Mouse (Mus musculus) embryonic facial prominence, embryonic 12.5 days (tissue): ENCODE data around the gene Ankrd53. TPM values are rescaled to one million over a fixed set of nuclear protein-coding genes. Genes with fewer than 3 reads are reported as not detected.

Experiments used
- ATAC-seq: fragments of 200-750 bp; cut with Nextera tagmentation; 2 replicates; pipeline ENCODE4 v1.8.0; 2017; ENCODE audit not compliant: insufficient number of reproducible peaks, insufficient read depth, low FRiP score, low TSS enrichment
- H3K27ac ChIP-seq: fragments of 300-500 bp; sonication (generic); 2 replicates; pipeline ENCODE4 v1.5.1; 2016; ENCODE audit warnings: mild to moderate bottlenecking
- H3K27me3 ChIP-seq: fragments of 300-500 bp; sonication (generic); 2 replicates; pipeline ENCODE4 v1.6.1; 2016; ENCODE audit warnings: mild to moderate bottlenecking, moderate library complexity
- H3K36me3 ChIP-seq: fragments of 300-500 bp; sonication (generic); 2 replicates; pipeline ENCODE4 v1.6.1; 2016; ENCODE audit warnings: mild to moderate bottlenecking
- H3K4me1 ChIP-seq: fragments of 300-500 bp; sonication (generic); 2 replicates; pipeline ENCODE4 v1.6.1; 2016
- H3K4me2 ChIP-seq: fragments of 300-500 bp; sonication (generic); replicated peaks from 2 replicates; pipeline ENCODE4 v1.6.1; 2016; ENCODE audit warnings: mild to moderate bottlenecking, moderate library complexity
- H3K4me3 ChIP-seq: fragments of 300-500 bp; sonication (generic); 2 replicates; pipeline ENCODE4 v1.5.1; 2016; ENCODE audit warnings: mild to moderate bottlenecking
- H3K9ac ChIP-seq: fragments of 300-500 bp; sonication (generic); 2 replicates; pipeline ENCODE4 v1.6.1; 2016; ENCODE audit warnings: mild to moderate bottlenecking, moderate library complexity
- H3K9me3 ChIP-seq: fragments of 300-500 bp; sonication (generic); 2 replicates; pipeline ENCODE4 v1.6.1; 2016; ENCODE audit warnings: mild to moderate bottlenecking, moderate library complexity
- WGBS: fragments of 180-500 bp; shearing (Covaris S2); methylation state at CpG from one replicate; pipeline ENCODE4 v1.1.7; 2016; 5-methylcytosine and 5-hydroxymethylcytosine counted together
- polyA plus RNA-seq: library from polyadenylated mRNA; unstranded; fragments of >200 nt; fragmentation: Nextera tagmentation; extraction: Ambion mirVana; gene quantifications from 2 replicates; pipeline ENCODE4 v1.2.1, GENCODE M21; 2016

The Ankrd53 gene
- polyA plus RNA-seq, 1 experiment from 2014 or later: 0.32 TPM

DNA sequence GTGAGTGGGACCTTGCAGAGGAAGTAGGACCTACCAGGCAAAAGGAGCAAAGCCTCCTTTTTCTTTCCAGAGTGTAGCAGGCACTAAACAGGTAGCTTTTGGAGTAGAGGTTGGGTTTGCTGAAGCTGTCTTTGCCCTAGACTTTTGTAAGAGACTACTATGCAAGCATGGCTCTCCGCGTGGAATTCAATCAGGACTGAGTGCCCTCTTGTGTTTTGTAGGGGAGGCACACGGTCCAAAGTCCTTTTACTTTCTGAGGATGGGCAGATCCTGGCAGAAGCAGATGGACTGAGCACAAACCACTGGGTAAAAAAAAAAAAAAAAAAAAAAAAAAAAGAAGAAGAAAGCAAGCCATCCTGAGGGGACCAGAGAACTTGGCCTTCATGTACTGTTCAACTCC lies 34.2 kb downstream of the Ankrd53 start:
- Histone ChIP-seq H3K4me2 (no peak overlapping the region), H3K36me3 (peaks cover 22% of the 10 kb centered on the region), H3K4me1 (peaks cover 4% of the 10 kb centered on the region), H3K27ac (no peak overlapping the region), H3K27me3 (no peaks in the 10 kb centered on the region), H3K4me3 (no peak overlapping the region), H3K9me3 (no peaks in the 10 kb centered on the region), H3K9ac (no peak overlapping the region)
- ATAC-seq: no peak
- WGBS: 60% methylated on average over 3 of the region's 3 CpGs

- H3K4me2 ChIP-seq: no peak overlapping the region
- ATAC-seq: no peak
- no peak overlapping the region for H3K27ac ChIP-seq
- H3K9ac ChIP-seq: no peak overlapping the region
- no peaks in the 10 kb centered on the region for H3K27me3 ChIP-seq
- H3K9me3 ChIP-seq: no peaks in the 10 kb centered on the region
- H3K4me3 ChIP-seq: no peak overlapping the region
- no peaks in the 10 kb centered on the region for H3K4me1 ChIP-seq
- H3K36me3 ChIP-seq: peaks cover 40% of the 10 kb centered on the region
- WGBS: 93% methylated on average over 5 of the region's 5 CpGs
Observed at GRCm38 (mm10) chr6:83802033-83802432, 39.6 kb downstream of the Ankrd53 start.

DNA sequence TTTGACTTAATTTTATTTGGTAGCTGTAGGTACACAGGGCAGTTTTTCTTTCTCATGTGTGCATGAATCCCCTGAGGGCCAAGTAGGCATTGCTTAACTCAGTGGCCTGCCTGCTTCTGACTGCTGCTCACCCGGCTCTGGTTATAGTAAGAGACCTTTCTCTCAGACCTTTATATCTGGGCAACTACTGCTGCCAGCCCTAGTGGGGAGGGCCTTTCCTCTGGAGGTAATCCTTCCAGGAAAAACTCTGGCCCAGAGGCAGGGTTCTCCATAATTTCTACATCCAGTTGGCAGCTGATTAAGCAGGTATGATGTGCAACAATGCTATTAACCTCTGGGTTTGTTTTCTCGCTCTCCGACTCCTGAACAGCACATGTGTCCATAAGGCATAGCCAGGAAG lies 40.4 kb downstream of the Ankrd53 start:
- Histone ChIP-seq H3K4me2 (no peak overlapping the region), H3K4me3 (no peak overlapping the region), H3K9me3 (no peaks in the 10 kb centered on the region), H3K4me1 (no peaks in the 10 kb centered on the region), H3K36me3 (peaks cover 44% of the 10 kb centered on the region), H3K27me3 (no peaks in the 10 kb centered on the region), H3K27ac (no peak overlapping the region), H3K9ac (no peak overlapping the region)
- 83% methylated on average over 3 of the region's 3 CpGs for WGBS
- ATAC-seq: no peak

DNA sequence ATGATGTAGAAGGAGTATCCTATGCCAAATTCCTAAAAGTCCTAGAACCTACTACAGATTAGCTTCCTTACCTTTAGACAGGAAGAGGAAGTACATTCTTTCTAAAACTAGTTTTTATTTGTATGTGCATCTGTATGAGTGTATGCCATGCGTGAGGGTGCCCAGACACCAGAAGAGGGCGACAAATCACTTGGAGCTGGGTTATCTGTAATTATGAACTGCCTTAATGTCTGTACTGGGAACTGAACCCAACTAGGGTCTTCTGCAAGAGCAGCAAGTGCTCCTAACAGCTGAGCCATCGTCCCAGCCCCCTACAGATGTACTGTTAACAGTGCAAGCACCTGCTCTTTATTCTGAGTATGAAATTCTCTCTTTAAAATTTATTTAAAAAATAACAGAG lies 53.4 kb downstream of the Ankrd53 start:
- no peak overlapping the region for H3K27ac ChIP-seq

More for the DNA sequence above, 53.4 kb downstream of the Ankrd53 start:
- WGBS: 93% methylated on average over 3 of the region's 3 CpGs
- Histone ChIP-seq H3K36me3 (peaks cover 16% of the 10 kb centered on the region), H3K9me3 (no peaks in the 10 kb centered on the region), H3K4me3 (no peak overlapping the region), H3K4me2 (no peak overlapping the region), H3K27me3 (no peaks in the 10 kb centered on the region), H3K9ac (no peak overlapping the region), H3K4me1 (no peaks in the 10 kb centered on the region)
- no peak for ATAC-seq

Other genes with a start within 250 kb of the Ankrd53 start
- gene Actg2, start 226.4 kb upstream of the Ankrd53 start, polyA plus RNA-seq: 2.9 and 4.4 TPM in 2 replicates
- gene Stambp, start 189.9 kb upstream of the Ankrd53 start, polyA plus RNA-seq: 22.0 and 22.7 TPM in 2 replicates
- gene Clec4f, start 106.5 kb upstream of the Ankrd53 start, polyA plus RNA-seq: not detected in 2 replicates
- not detected in 2 replicates for gene Cd207, start 84.8 kb upstream of the Ankrd53 start, polyA plus RNA-seq
- 7.4 and 8.9 TPM in 2 replicates for gene Vax2, start 51.4 kb upstream of the Ankrd53 start, polyA plus RNA-seq
- 0.31 and 0.33 TPM in 2 replicates for gene Atp6v1b1, start 19.7 kb upstream of the Ankrd53 start, polyA plus RNA-seq
- gene Tex261, start 13.2 kb downstream of the Ankrd53 start, polyA plus RNA-seq: 81.3 and 83.6 TPM in 2 replicates
- 50.7 and 53.5 TPM in 2 replicates for gene Nagk, start 32.3 kb downstream of the Ankrd53 start, polyA plus RNA-seq
- gene Paip2b, start 69.1 kb downstream of the Ankrd53 start, polyA plus RNA-seq: 19.3 and 20.0 TPM in 2 replicates
- gene Zfp638, start 104.5 kb downstream of the Ankrd53 start, polyA plus RNA-seq: 79.7 and 91.7 TPM in 2 replicates
- gene Dysf, start 245.9 kb downstream of the Ankrd53 start, polyA plus RNA-seq: 8.7 and 10.9 TPM in 2 replicates